Mouse (Mus musculus): Measurements from ENCODE around the gene Rims3. TPM values are rescaled to one million over a fixed set of nuclear protein-coding genes. Genes with fewer than 3 reads are reported as not detected.

Rims3 gene
- total RNA-seq, 2 experiments from 2014 or later, result 40.9 to 49.1 TPM

DNA sequence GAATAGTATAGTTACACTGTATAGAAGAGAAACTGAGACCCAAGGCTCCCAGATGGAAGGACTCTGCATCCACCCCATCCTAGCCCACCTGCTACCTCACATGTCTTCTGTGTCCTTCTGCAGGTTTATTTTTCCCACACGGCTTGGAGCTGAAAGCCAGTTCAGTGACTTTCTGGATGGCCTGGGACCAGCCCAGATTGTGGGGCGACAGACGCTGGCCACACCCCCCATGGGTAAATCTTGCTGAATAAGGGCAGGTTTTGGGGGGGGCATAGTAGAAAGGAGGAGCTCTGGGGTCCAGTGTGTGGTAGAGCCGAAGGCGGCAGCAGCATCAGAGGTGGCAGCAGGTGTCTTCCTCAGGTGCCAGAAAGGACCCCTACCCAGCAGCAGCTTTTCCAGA is 32.2 kb downstream of the Rims3 start:
- DNase-seq (ENCODE audit: low spot score in 2 of 2), result no peak
- intact Hi-C loops (cut with DNase I), result loop anchor here (2.0 kb wide), 1 partner anchor 32 kb away; the partner anchor contains the start of gene Rims3

GRCm38 (mm10) chr4:120887381-120888112 is 32.9 kb downstream of the Rims3 start:
- peak; percentile 76 to 77 for DNase-seq (ENCODE audit: low spot score in 2 of 2)
- intact Hi-C loops (cut with DNase I), result loop anchor here (2.0 kb wide), 1 partner anchor 33 kb away; the partner anchor contains the start of gene Rims3

DNA sequence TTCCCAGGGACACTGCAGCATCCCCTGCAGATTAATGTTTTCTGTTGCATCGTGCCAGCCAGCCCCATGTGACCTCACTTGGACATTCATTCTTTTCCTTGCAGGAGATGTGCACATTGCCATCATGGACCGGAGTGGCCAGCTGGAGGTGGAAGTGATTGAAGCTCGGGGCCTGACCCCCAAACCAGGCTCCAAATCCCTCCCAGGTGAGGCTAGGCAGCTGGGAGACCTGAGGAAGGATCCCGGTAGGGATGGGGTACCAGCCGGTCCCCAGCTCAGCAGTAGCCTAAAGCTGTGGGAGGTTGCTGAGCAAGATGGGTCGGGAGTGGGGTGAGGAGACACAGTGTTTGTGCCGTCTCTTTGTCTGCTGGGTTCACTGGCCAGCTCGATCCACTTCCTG is 34.3 kb downstream of the Rims3 start:
- no peak for DNase-seq (ENCODE audit: low spot score in 2 of 2)
- intact Hi-C loops (cut with DNase I), result no loop called here

DNA sequence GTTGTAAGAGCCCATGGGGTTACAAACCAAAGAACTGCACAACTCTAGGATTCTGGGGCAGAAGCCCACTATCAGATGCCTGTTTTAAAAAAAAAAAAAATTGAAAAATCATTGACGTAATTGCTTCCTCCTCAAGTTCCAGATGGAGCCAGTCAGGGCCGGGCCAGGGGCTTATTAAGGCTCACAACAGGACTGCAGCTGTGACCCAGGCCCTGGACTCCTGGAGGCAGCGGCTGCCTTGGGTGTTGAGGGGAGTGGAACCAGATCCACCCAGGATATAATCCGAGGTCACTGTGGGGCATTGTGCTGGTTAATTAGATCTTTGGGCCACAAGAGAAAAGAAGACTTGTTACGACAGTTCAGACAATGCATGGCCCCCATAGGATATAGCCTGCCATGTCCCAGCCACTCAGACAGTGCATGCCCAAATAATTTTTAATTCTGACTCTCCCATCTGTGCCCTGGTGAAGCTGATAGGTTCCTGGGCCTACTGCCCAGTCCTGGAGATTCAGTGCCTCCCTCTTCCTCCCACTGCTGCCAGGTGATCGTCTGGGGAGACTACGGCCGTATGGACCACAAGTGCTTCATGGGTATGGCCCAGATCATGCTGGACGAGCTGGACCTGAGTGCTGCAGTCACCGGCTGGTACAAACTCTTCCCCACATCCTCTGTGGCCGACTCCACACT is 36.3 kb downstream of the Rims3 start:
- intact Hi-C loops (cut with DNase I), result no loop called here
- no peak for DNase-seq (ENCODE audit: low spot score in 2 of 2)

- no peak for DNase-seq (ENCODE audit: low spot score in 2 of 2)
- intact Hi-C loops (cut with DNase I), result no loop called here
Observed at GRCm38 (mm10) chr4:120891960-120892359, 37.3 kb downstream of the Rims3 start.

- intact Hi-C loops (cut with DNase I), result no loop called here
- DNase-seq (ENCODE audit: low spot score in 2 of 2), result no peak
Observed at GRCm38 (mm10) chr4:120892516-120892915, 37.9 kb downstream of the Rims3 start.

DNA sequence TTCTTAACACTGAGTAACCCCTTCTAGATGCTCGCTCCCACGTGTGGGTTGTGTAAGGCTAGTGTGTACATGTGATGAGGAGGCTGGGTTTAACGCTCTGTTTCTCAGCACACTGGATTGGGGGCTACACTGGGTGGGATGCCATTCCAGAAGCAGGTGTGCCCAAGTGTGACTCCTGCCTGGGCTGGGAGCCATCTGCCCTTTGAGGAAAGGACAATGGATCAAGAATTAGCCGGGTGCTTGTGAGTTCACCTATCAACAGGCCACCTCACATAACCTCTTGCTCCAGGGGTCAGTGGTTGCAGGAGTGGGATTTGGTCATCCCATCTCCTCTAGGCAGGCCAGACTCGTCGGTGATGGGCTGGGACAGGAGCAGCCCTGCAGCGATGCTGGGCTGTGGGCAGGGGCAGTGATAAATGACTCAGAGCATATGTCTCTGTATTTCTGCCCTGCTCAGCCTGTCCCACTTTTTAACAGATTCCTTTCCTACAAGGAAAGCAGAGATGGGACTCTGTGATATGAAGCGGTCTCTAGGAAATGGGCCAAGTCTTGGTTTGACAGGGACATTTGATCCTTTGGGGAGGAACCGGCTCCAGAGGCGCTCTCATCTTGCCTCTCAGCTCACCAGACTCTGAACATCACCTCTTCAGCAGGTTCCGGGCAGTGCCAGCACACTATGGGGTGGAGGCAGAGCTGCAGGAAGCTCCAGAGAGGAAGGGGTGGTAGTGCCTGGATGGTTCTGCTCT is 39.2 kb downstream of the Rims3 start:
- no peak for DNase-seq (ENCODE audit: low spot score in 2 of 2)
- intact Hi-C loops (cut with DNase I), result no loop called here

- DNase-seq (ENCODE audit: low spot score in 2 of 2), result no peak
- intact Hi-C loops (cut with DNase I), result no loop called here
Observed at GRCm38 (mm10) chr4:120894584-120894983, 40.0 kb downstream of the Rims3 start.

GRCm38 (mm10) chr4:120895226-120895625 is 40.6 kb downstream of the Rims3 start:
- DNase-seq (ENCODE audit: low spot score in 2 of 2), result no peak
- intact Hi-C loops (cut with DNase I), result no loop called here

GRCm38 (mm10) chr4:120895810-120896584 is 41.4 kb downstream of the Rims3 start:
- intact Hi-C loops (cut with DNase I), result no loop called here
- DNase-seq (ENCODE audit: low spot score in 2 of 2), result peak in 1 of 2 experiments; percentile 61

DNA sequence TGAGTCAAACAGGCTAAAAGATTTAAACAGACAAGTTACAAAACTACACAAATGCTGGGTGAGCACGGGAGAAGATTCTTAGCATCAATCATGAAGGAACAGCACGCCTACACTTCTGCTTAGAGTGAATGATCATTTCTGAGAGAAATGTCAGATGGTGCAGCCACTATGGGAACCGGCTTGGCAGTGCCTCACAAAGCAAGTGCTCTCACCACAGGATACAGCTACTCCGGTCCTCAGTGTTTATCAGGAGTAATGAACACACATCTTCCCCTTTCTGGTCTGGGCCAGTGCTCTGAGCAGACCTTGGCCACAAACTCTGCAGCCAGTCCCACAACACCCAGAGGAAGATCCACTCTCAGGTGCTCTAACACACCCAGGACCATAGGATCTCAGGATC is 49.9 kb downstream of the Rims3 start:
- no peak for DNase-seq (ENCODE audit: low spot score in 2 of 2)
- intact Hi-C loops (cut with DNase I), result loop anchor here (10.0 kb wide), 1 partner anchor 220 kb away; no protein-coding TSS in a partner anchor

DNA sequence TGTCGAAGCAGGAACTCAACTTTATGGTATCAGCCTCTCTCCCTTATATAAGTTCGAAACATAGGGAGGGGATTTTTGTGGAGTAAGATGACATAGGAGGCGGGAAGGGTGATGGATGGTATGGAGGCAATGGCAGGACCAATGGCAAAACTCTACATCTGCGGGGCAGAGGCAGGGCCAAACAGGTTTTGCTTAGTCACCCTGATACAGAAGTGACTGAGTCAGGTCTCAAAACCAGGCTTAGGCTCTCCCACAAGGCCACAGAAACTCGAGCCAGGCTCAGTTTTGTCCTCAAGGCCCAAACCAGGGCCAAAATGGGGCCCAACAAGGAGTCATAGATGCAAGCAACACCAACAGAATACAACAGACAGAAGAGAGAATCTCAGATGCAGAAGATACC is 51.0 kb downstream of the Rims3 start:
- intact Hi-C loops (cut with DNase I), result loop anchor here (10.0 kb wide), 1 partner anchor 221 kb away; no protein-coding TSS in a partner anchor
- DNase-seq (ENCODE audit: low spot score in 2 of 2), result no peak

DNA sequence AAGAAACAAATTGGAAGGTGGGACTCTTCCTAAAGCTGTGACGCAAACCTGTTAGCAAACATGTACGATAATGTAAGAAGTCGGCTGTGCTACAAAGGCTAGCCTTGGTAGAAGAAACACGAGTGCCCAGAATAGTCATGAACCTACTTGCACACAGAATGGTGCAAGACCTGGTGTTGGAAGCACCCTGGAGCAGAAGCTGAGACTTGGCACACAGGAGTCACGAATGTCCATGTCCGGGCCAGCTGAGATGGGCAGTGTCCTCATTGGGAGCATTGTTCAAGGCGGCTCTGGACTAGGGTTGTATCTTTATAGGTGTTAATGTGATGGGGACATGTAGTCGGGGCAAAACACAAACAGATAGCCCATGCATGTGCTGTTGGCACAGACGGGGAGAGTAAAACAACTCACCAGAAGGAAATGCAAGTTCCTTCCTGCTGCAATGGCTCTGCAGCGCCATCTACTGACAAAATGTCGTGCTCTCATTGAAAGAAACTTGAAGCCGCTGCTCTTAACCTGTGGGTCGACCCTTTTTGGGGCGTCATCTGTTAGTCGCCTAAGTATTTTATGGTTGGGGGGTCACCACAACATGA is 55.0 kb downstream of the Rims3 start:
- peak in 1 of 2 experiments; percentile 75 for DNase-seq (ENCODE audit: low spot score in 2 of 2)

DNA sequence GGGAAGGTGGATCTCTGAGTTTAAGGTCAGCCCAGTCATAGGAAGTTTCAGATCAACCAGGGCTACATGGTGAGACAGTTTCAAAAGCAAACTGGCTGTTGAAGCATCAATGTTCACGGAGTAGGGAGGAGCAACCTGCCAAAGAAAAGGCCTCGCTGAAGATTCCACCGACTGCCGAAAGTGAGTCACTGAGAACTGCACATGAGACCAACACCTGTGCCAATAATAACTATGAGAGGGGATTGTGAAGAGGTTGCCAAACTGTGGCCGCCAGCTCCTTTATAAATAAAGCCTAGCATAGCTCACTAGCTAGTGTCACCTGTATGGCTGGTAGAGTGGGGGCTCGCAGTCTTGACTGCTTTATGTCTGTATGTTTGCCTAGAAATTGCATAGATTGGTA is 56.5 kb downstream of the Rims3 start:
- intact Hi-C loops (cut with DNase I), result loop anchor here (5.0 to 10.0 kb wide), 2 partner anchors 156 to 324 kb away; partner anchors contain the start of gene Gm8439
- DNase-seq (ENCODE audit: low spot score in 2 of 2), result no peak

More for the DNA sequence above, 55.0 kb downstream of the Rims3 start:
- intact Hi-C loops (cut with DNase I), result loop anchor here (5.0 to 10.0 kb wide), 3 partner anchors 155 to 322 kb away; partner anchors contain the start of gene Gm8439

GRCm38 (mm10) chr4:120912866-120913265 is 58.2 kb downstream of the Rims3 start:
- DNase-seq (ENCODE audit: low spot score in 2 of 2), result no peak
- intact Hi-C loops (cut with DNase I), result loop anchor here (5.0 to 10.0 kb wide), 2 partner anchors 158 to 326 kb away; partner anchors contain the start of gene Gm8439

- DNase-seq (ENCODE audit: low spot score in 2 of 2), result no peak
- intact Hi-C loops (cut with DNase I), result loop anchor here (5.0 to 10.0 kb wide), 2 partner anchors 159 to 326 kb away; partner anchors contain the start of gene Gm8439
Observed at GRCm38 (mm10) chr4:120913443-120913842, 58.8 kb downstream of the Rims3 start.

DNA sequence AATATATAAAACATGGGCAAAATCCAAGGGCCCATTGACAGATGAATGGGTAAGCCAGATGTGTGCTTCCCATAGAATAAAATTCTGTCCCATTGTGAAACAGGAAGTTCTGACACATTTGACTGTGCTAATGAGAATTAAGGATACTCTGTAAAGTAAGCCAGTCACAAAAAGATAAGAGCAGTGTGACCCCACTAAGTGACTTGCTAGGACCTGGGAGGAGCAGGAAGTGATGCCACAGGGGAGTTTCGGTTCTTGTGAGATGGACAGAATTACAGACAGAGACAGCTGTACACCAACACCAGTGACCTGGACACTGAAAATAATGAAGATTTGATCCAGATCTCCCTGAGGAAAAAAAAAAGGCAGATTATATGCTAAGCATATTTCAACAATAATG is 59.2 kb downstream of the Rims3 start:
- no peak for DNase-seq (ENCODE audit: low spot score in 2 of 2)
- intact Hi-C loops (cut with DNase I), result loop anchor here (5.0 to 10.0 kb wide), 2 partner anchors 159 to 327 kb away; partner anchors contain the start of gene Gm8439

GRCm38 (mm10) chr4:120914501-120914900 is 59.9 kb downstream of the Rims3 start:
- no peak for DNase-seq (ENCODE audit: low spot score in 2 of 2)
- intact Hi-C loops (cut with DNase I), result loop anchor here (5.0 to 10.0 kb wide), 2 partner anchors 160 to 327 kb away; partner anchors contain the start of gene Gm8439

Data from left cerebral cortex, postnatal 14 days (tissue).